Mouse (Mus musculus) thymus, adult 2 months (tissue): ENCODE measurements around the gene Chst15. TPM values are rescaled to one million over a fixed set of nuclear protein-coding genes. Genes with fewer than 3 reads are reported as not detected.
A peak's percentile ranks its signal among the peaks of the same experiment; 100 is the strongest.

ENCODE experiments used
- DNase-seq: peaks from one replicate; pipeline ENCODE4 v3.0.0; 2021
- H3K27ac ChIP-seq: fragments of 200-500 bp; 2 replicates; pipeline ENCODE4 v1.5.1; 2012; ENCODE audit warnings: low read length, control low read depth; ENCODE audit not compliant: control insufficient read depth, insufficient read depth
- H3K27me3 ChIP-seq: fragments of 200-500 bp; 2 replicates; pipeline ENCODE4 v1.6.1; 2012; ENCODE audit warnings: mild to moderate bottlenecking, low read length, moderate library complexity, mixed read lengths; ENCODE audit not compliant: control insufficient read depth, insufficient read depth
- H3K36me3 ChIP-seq: fragments of 200-500 bp; 2 replicates; pipeline ENCODE4 v1.6.1; 2012; ENCODE audit warnings: mild to moderate bottlenecking, low read length, moderate library complexity; ENCODE audit not compliant: control insufficient read depth, insufficient read depth
- H3K4me1 ChIP-seq: fragments of 200-500 bp; replicated peaks from 2 replicates; pipeline ENCODE4 v1.6.1; 2012; ENCODE audit warnings: low read length; ENCODE audit not compliant: control insufficient read depth, insufficient read depth
- H3K4me3 ChIP-seq: fragments of 200-500 bp; 2 replicates; pipeline ENCODE4 v1.5.1; 2012; ENCODE audit warnings: mild to moderate bottlenecking, low read length, control low read depth, moderate library complexity; ENCODE audit not compliant: control insufficient read depth, insufficient read depth
- CTCF ChIP-seq: fragments of 200-500 bp; IDR thresholded peaks from 2 replicates; pipeline ENCODE4 v1.5.1; 2012; ENCODE audit warnings: mild to moderate bottlenecking, control low read depth, low read length, moderate library complexity, borderline replicate concordance; ENCODE audit not compliant: control insufficient read depth, poor library complexity, insufficient read depth; ENCODE audit errors: extremely low read depth
- POLR2A ChIP-seq: fragments of 200-500 bp; IDR thresholded peaks from 2 replicates; pipeline ENCODE4 v1.6.1; 2012; ENCODE audit warnings: mild to moderate bottlenecking, low read length, control low read depth, moderate library complexity; ENCODE audit not compliant: control insufficient read depth, poor library complexity, insufficient read depth; ENCODE audit errors: extremely low read depth
- WGBS: fragments of 180-500 bp; shearing (Covaris S2); methylation state at CpG from one replicate; pipeline ENCODE4 v1.1.7; 2018; 5-methylcytosine and 5-hydroxymethylcytosine counted together
- polyA plus RNA-seq: library from polyadenylated mRNA; depleted of rRNA; stranded (reverse); fragments of >200 nt; gene quantifications from 2 replicates; pipeline ENCODE4 v1.2.3, GENCODE M21; 2012

Chst15 gene
- polyA plus RNA-seq, 1 experiment: 7.4 TPM

DNA sequence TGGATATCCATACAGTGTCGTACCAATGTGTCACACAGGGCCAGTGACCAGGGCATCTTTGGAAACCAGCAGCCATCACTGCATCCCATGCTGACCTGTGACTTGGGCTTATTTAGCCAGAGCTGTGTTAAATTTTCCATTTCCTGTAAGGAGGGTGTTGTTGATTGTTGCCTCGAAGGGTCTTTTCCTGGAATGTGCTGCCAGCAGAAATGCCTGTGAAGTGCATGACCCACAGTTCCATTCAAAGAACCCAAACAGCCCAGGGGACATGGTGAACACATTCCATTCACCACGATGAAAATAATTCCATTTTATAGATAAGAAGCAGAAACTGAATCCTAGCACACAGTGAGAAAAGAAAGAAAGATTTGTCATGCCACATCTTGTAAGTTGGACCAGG is 41.2 kb upstream of the Chst15 start:
- 55% methylated on average over 3 of the region's 3 CpGs for WGBS
- no peak for DNase-seq
- TF ChIP-seq POLR2A: no peak
- H3K27me3 ChIP-seq: no peaks in the 10 kb centered on the region
- no peak overlapping the region for H3K27ac ChIP-seq
- no peaks in the 10 kb centered on the region for H3K36me3 ChIP-seq
- H3K4me3 ChIP-seq: no peak overlapping the region
- peaks cover 23% of the 10 kb centered on the region for H3K4me1 ChIP-seq

DNA sequence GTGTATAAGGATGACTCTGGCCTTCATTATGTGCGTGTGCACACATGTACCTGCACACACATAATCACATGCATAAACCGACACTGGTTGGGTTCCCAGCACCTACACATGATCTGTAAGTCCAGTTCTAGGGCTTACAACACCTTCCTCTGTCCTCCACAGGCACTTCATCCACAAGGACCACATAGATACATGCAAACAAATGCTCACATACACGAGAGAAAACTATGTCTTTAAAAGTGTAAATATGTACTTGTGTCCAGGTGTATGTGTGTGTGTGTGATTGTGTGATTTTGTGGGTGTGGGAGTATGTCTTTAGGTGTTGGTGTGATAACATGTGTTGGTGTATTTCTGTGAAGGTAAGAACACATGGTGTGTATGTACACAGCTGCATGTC is 40.8 kb upstream of the Chst15 start:
- TF ChIP-seq CTCF (no peak), POLR2A (no peak)
- H3K27me3 ChIP-seq: no peaks in the 10 kb centered on the region
- no peaks in the 10 kb centered on the region for H3K36me3 ChIP-seq
- peaks cover 23% of the 10 kb centered on the region for H3K4me1 ChIP-seq
- no peak for DNase-seq
- no peak overlapping the region for H3K27ac ChIP-seq
- 90% methylated on average over 3 of the region's 3 CpGs for WGBS
- H3K4me3 ChIP-seq: no peak overlapping the region

DNA sequence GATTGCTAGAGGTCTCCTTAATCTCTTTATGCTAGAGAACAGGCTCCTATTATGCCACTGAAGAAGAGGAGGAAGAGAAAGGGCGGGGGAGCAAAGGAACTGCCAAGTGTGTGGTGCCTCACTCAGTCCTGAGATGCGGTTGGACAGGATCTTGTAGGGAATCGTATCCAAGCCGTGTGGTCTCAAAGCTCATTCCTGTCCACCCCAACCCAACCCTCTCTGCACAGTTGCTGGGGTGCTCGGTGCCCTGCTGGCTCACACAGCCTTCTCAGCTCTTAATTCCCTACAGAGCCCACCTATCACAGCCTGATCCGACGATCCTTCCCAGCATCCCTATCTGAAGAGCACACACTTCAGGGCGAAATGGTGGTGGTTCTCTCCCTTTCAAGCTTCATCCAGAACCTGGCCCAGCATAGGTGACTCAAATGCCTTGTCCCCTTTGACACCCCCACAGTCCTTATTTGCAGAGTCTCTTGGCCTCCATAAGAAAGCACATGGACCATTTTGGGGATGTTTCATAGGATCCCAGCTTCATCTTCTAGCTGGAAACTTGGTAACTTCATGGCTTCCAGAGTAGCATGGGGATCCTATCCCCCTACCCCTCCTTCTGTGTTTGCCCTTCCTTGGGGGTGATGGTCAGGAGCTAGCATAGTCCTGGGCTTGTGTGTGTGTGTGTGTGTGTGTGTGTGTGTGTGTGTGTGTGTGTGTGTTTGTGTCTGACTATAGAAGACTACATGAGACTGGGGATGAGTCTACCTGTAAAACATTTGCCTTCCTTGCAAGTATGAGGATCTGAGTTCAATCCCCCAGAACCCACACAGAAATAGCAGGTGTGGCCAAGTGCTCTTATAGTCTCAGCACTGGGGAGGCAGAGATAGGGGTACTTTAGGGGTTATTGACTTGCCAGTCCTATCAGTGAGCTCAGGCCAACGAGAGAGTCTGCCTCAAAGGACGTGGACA is 40.1 kb upstream of the Chst15 start:
- Histone ChIP-seq H3K4me3 (no peak overlapping the region), H3K4me1 (peaks cover 22% of the 10 kb centered on the region), H3K27ac (no peak overlapping the region), H3K27me3 (no peaks in the 10 kb centered on the region), H3K36me3 (no peaks in the 10 kb centered on the region)
- WGBS: 86% methylated on average over 10 of the region's 10 CpGs
- TF ChIP-seq POLR2A (no peak), CTCF (no peak)
- no peak for DNase-seq

DNA sequence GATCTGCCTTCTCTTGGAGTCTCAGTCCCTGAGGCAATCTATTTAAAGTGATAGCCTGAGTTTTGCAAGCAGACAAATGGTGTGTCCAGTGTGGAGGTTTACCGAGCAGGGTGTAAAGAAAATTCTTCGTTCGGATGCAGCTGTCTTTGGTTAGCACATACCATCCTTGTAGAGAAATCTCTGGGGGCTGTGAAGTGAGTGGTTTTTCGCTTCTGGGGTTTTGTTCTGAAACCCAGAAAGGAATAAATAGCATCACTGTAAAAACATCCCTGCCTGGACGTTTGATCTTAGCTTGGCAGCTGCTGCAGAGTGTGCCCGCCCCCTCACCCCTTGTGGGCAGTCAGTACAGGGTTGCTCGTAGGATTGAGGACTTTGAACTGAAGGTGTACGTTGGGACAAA is 39.2 kb upstream of the Chst15 start:
- Histone ChIP-seq H3K27ac (no peak overlapping the region; the same call in 1 of the 2 replicates), H3K27me3 (no peaks in the 10 kb centered on the region), H3K4me1 (peaks cover 21% of the 10 kb centered on the region), H3K36me3 (no peaks in the 10 kb centered on the region), H3K4me3 (no peak overlapping the region)
- TF ChIP-seq POLR2A (no peak), CTCF (no peak)
- WGBS: 6% methylated on average over 8 of the region's 8 CpGs
- peak; percentile 39 for DNase-seq

DNA sequence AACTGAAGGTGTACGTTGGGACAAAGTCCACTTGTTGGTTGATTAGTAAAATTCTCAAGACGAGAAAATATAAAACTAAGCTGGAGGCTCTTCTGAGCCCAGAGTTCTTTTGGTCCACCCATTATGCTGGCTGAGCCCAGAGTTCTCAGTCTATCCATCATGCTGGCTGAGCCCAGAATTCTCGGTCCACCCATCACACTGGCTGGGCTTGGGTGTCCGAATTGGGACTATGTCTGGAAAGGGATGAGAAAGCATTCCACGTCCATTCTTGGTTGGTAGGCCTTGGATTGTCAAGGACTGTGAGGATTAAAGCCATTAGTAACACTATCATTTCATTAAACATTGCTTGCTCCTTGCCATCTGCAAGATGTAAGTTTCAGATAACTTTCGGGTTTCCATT is 38.7 kb upstream of the Chst15 start:
- Histone ChIP-seq H3K4me3 (no peak overlapping the region), H3K36me3 (no peaks in the 10 kb centered on the region), H3K4me1 (peaks cover 21% of the 10 kb centered on the region), H3K27ac (no peak overlapping the region; the same call in 1 of the 2 replicates), H3K27me3 (no peaks in the 10 kb centered on the region)
- no peak for DNase-seq
- TF ChIP-seq CTCF (no peak), POLR2A (no peak)
- WGBS: 72% methylated on average over 6 of the region's 6 CpGs

DNA sequence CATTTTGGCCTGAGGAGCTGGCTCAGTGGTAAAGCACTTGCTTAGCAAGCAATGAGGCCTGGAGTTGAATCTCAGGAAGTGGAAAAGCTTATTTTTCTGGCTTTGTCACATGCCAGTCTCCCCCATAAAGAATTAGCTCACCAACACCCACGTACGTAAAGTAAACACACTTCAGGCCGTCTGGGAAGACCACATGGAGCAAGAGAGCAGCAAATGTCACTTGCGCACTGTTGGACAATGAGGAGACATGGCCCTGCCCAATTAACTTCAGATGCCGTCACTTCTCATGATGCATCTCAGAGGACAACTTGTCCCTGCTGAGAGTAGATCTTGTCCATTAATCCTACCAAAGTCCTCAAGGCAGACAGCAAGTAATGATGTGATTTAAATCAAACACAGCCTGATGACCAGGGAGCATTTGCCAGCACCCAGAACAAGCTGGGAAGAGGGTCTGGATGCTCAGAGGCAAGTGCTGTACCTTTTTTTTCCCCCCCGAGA is 32.1 kb upstream of the Chst15 start:
- Histone ChIP-seq H3K27ac (no peak overlapping the region), H3K36me3 (no peaks in the 10 kb centered on the region), H3K4me1 (no peaks in the 10 kb centered on the region), H3K27me3 (no peaks in the 10 kb centered on the region), H3K4me3 (no peak overlapping the region)
- no peak for DNase-seq
- WGBS: 93% methylated on average over 6 of the region's 6 CpGs
- TF ChIP-seq POLR2A: no peak
- no peak for TF ChIP-seq CTCF

DNA sequence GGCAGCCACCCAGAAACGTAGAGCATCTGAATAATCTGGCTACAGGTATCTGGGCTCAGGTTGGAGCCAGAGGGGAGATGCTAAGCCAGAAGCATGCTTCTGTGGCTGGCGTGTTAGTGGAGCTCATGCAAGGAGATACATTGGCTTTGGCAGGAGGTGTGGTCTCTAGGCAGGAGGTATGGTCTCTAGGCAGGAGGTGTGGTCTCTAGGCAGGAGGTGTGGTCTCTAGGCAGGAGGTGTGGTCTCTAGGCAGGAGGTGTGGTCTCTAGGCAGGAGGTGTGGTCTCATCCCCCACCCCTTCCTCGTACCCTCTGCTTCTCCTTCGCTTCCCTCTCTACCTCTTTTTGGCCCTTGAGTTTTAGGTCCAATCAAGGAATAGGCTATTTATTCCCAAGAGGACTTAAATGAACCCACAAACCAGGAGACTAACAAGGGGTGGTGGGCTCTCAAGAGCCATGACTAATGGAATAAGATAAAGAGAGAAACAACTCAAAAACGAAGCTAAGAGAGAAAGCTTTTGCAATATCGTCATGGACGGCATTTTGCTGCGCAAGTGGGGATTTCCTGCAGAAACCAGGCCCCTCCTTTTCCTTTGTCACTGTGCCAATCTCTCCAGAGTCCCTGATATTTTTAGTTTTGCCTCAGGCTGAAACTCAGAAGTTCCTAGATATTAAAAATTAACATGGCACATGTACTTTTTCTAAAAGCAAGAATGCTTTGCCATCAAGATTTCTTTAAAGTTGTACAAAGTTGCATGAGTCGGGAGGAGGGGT is 30.4 kb upstream of the Chst15 start:
- Histone ChIP-seq H3K4me1 (no peaks in the 10 kb centered on the region), H3K27me3 (no peaks in the 10 kb centered on the region), H3K4me3 (no peak overlapping the region), H3K27ac (no peak overlapping the region), H3K36me3 (no peaks in the 10 kb centered on the region)
- TF ChIP-seq POLR2A: no peak
- no peak for TF ChIP-seq CTCF
- no peak for DNase-seq
- WGBS: 67% methylated on average over 9 of the region's 9 CpGs
